Mouse (Mus musculus) ES-Bruce4 (cell line): Measurements from ENCODE around the gene Il22ra2. TPM values are rescaled to one million over a fixed set of nuclear protein-coding genes. Genes with fewer than 3 reads are reported as not detected.

Experiments
- H3K27ac ChIP-seq: 2 replicates; pipeline ENCODE4 v1.5.1; 2012; ENCODE audit warnings: low read length, inconsistent platforms; ENCODE audit not compliant: insufficient read depth
- H3K27me3 ChIP-seq: 2 replicates; pipeline ENCODE4 v1.6.1; 2012; ENCODE audit warnings: mild to moderate bottlenecking, low read length, inconsistent platforms; ENCODE audit not compliant: control insufficient read depth, poor library complexity, insufficient read depth, severe bottlenecking
- H3K36me3 ChIP-seq: 2 replicates; pipeline ENCODE4 v1.6.1; 2012; ENCODE audit warnings: inconsistent platforms, mild to moderate bottlenecking, low read length, moderate library complexity; ENCODE audit not compliant: control insufficient read depth, poor library complexity, insufficient read depth, severe bottlenecking
- H3K4me1 ChIP-seq: one replicate; pipeline ENCODE4 v1.8.1; 2011; ENCODE audit warnings: low read length; ENCODE audit not compliant: control insufficient read depth, insufficient read depth
- H3K4me3 ChIP-seq: 2 replicates; pipeline ENCODE4 v1.5.1; 2011; ENCODE audit warnings: low read depth, mild to moderate bottlenecking, low read length
- H3K9ac ChIP-seq: 2 replicates; pipeline ENCODE4 v1.6.1; 2012; ENCODE audit warnings: low read depth, mild to moderate bottlenecking, inconsistent platforms; ENCODE audit not compliant: poor library complexity, severe bottlenecking
- H3K9me3 ChIP-seq: replicated peaks from 2 replicates; pipeline ENCODE4 v1.6.1; 2012; ENCODE audit warnings: mild to moderate bottlenecking, low read length, inconsistent platforms; ENCODE audit not compliant: control insufficient read depth, poor library complexity, insufficient read depth, severe bottlenecking
- CTCF ChIP-seq: IDR thresholded peaks from one replicate; pipeline ENCODE4 v1.8.1; 2011; ENCODE audit warnings: low read depth, low read length
- EP300 ChIP-seq: IDR thresholded peaks from 2 replicates; pipeline ENCODE4 v1.6.1; 2011; ENCODE audit warnings: low read depth, low read length; ENCODE audit not compliant: insufficient read depth
- POLR2A ChIP-seq: IDR thresholded peaks from one replicate; pipeline ENCODE4 v1.8.1; 2011; ENCODE audit warnings: low read length; ENCODE audit not compliant: insufficient read depth
- polyA plus RNA-seq: library from polyadenylated mRNA; stranded (reverse); fragments of >200 nt; gene quantifications from 2 replicates; pipeline ENCODE4 v1.2.4, GENCODE M21; 2011; ENCODE audit warnings: low read depth; ENCODE audit not compliant: missing spikeins, insufficient read depth, insufficient read length

The Il22ra2 gene
- polyA plus RNA-seq, 1 experiment = not detected

- Histone ChIP-seq H3K9ac (no peak overlapping the region), H3K27me3 (no peaks in the 10 kb centered on the region)
- TF ChIP-seq CTCF (no peak), POLR2A (no peak), EP300 (no peak)
Measured at GRCm38 (mm10) chr10:19611616-19612015, 10.2 kb upstream of the Il22ra2 start.

GRCm38 (mm10) chr10:19613111-19613753, 8.6 kb upstream of the Il22ra2 start:
- Histone ChIP-seq H3K4me3 (no peak overlapping the region), H3K27me3 (no peaks in the 10 kb centered on the region), H3K4me1 (no peaks in the 10 kb centered on the region), H3K9me3 (no peaks in the 10 kb centered on the region), H3K9ac (no peak overlapping the region), H3K27ac (no peak overlapping the region), H3K36me3 (no peaks in the 10 kb centered on the region)
- TF ChIP-seq EP300 = no peak
- no peak for TF ChIP-seq POLR2A
- TF ChIP-seq CTCF = no peak

More at GRCm38 (mm10) chr10:19611616-19612015, 10.2 kb upstream of the Il22ra2 start:
- Histone ChIP-seq H3K4me1 (no peaks in the 10 kb centered on the region), H3K4me3 (no peak overlapping the region), H3K27ac (no peak overlapping the region), H3K9me3 (no peaks in the 10 kb centered on the region), H3K36me3 (no peaks in the 10 kb centered on the region)

- Histone ChIP-seq H3K36me3 (no peaks in the 10 kb centered on the region), H3K27me3 (no peaks in the 10 kb centered on the region; the same call in 1 of the 2 replicates), H3K9me3 (no peaks in the 10 kb centered on the region), H3K4me3 (no peak overlapping the region), H3K4me1 (no peaks in the 10 kb centered on the region), H3K27ac (no peak overlapping the region), H3K9ac (no peak overlapping the region)
- no peak for TF ChIP-seq POLR2A
- TF ChIP-seq EP300 = no peak
- TF ChIP-seq CTCF = no peak
Measured at GRCm38 (mm10) chr10:19619736-19620135, 2.1 kb upstream of the Il22ra2 start.

DNA sequence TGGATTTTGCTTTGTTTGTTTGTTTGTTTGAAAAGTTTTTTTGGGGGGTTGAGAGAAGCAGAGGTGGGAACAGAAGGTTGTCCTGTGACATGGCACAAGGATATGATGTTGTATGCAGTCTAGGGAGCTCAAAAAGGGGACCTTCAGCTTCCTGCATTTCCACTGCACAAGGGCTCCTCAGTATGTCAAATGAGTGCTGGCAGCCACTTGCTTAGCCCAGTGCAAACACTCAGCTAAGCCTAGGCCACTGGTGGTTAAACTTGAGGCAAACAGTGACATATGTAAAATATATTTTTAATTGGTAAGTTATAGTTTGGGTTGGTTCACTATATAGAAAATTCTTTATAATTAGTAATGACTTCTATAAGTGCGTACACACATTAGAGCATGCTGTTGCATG, 2.8 kb downstream of the Il22ra2 start:
- H3K9ac ChIP-seq = no peak overlapping the region
- H3K4me1 ChIP-seq = no peaks in the 10 kb centered on the region
- H3K27me3 ChIP-seq = no peaks in the 10 kb centered on the region; the same call in 1 of the 2 replicates
- H3K36me3 ChIP-seq = no peaks in the 10 kb centered on the region
- H3K4me3 ChIP-seq = no peak overlapping the region
- TF ChIP-seq EP300 (no peak), CTCF (no peak), POLR2A (no peak)
- no peak overlapping the region for H3K27ac ChIP-seq
- no peaks in the 10 kb centered on the region for H3K9me3 ChIP-seq

DNA sequence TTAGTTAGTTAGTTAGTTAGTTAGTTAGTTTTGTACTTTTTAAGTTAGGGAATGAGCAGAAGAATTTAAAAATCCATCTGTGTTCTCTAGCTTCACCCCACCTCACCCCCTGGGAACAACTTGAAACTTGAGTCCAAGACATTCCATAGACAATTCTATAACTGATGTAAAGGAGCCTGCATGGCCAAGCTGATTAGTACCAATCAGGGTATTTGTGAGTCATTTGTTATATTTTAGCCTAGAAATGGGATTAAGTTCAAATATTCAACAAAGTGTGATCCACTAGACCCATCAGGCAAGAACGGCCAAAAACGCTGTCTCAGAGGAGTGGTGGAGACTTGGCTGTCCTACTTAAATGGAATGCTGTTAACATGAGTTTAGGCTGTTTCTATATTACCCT, 5.5 kb downstream of the Il22ra2 start:
- Histone ChIP-seq H3K27me3 (no peaks in the 10 kb centered on the region), H3K27ac (no peak overlapping the region), H3K4me3 (no peak overlapping the region), H3K9ac (no peak overlapping the region), H3K4me1 (no peaks in the 10 kb centered on the region), H3K36me3 (no peaks in the 10 kb centered on the region), H3K9me3 (no peaks in the 10 kb centered on the region)
- no peak for TF ChIP-seq CTCF
- no peak for TF ChIP-seq POLR2A
- no peak for TF ChIP-seq EP300

GRCm38 (mm10) chr10:19627748-19628147, 6.0 kb downstream of the Il22ra2 start:
- Histone ChIP-seq H3K9ac (no peak overlapping the region), H3K36me3 (no peaks in the 10 kb centered on the region), H3K4me1 (no peaks in the 10 kb centered on the region), H3K4me3 (no peak overlapping the region), H3K27me3 (no peaks in the 10 kb centered on the region), H3K9me3 (no peaks in the 10 kb centered on the region), H3K27ac (no peak overlapping the region)
- TF ChIP-seq EP300 (no peak), CTCF (no peak), POLR2A (no peak)
